Mouse (Mus musculus) hindbrain, postnatal 0 days (tissue): ENCODE results near the gene Smim20. TPM values are rescaled to one million over a fixed set of nuclear protein-coding genes. Genes with fewer than 3 reads are reported as not detected.
A peak's percentile ranks its signal among the peaks of the same experiment; 100 is the strongest.

Experiments
- ATAC-seq: fragments of 200-750 bp; cut with Nextera tagmentation; 2 replicates; pipeline ENCODE4 v1.8.0; 2017; ENCODE audit warnings: mild to moderate bottlenecking, moderate TSS enrichment, moderate library complexity
- DNase-seq: peaks from one replicate; pipeline ENCODE4 v3.0.0-alpha.2; 2015; ENCODE audit warnings: low spot score
- H3K27ac ChIP-seq: fragments of 300-500 bp; sonication (generic); 2 replicates; pipeline ENCODE4 v1.5.1; 2014; ENCODE audit warnings: mild to moderate bottlenecking
- H3K27me3 ChIP-seq: fragments of 300-500 bp; sonication (generic); 2 replicates; pipeline ENCODE4 v1.6.1; 2014; ENCODE audit warnings: low read length, mixed read lengths; ENCODE audit not compliant: insufficient read depth
- H3K36me3 ChIP-seq: fragments of 300-500 bp; sonication (generic); 2 replicates; pipeline ENCODE4 v1.6.1; 2014; ENCODE audit warnings: low read length, mixed read lengths; ENCODE audit not compliant: insufficient read depth
- H3K4me1 ChIP-seq: fragments of 300-500 bp; sonication (generic); 2 replicates; pipeline ENCODE4 v1.6.1; 2014; ENCODE audit warnings: antibody characterized with exemption, low read length, mixed read lengths; ENCODE audit not compliant: insufficient read depth
- H3K4me2 ChIP-seq: fragments of 300-500 bp; sonication (generic); 2 replicates; pipeline ENCODE4 v1.6.1; 2014; ENCODE audit warnings: low read depth, mild to moderate bottlenecking, low read length, moderate library complexity, mixed read lengths
- H3K4me3 ChIP-seq: fragments of 300-500 bp; sonication (generic); 2 replicates; pipeline ENCODE4 v1.5.1; 2014; ENCODE audit warnings: low read length
- H3K9ac ChIP-seq: fragments of 300-500 bp; sonication (generic); replicated peaks from 2 replicates; pipeline ENCODE4 v1.6.1; 2014; ENCODE audit warnings: mild to moderate bottlenecking, low read length, moderate library complexity, mixed read lengths
- H3K9me3 ChIP-seq: fragments of 300-500 bp; sonication (generic); 2 replicates; pipeline ENCODE4 v1.6.1; 2016; ENCODE audit warnings: low read length, mixed read lengths
- CTCF ChIP-seq: IDR thresholded peaks from 2 replicates; pipeline ENCODE4 v1.5.1; 2016; ENCODE audit warnings: antibody characterized with exemption, control low read depth, low read depth
- WGBS: fragments of 180-500 bp; shearing (Covaris S2); extraction: QIAGEN DNeasy Blood & Tissue Kit; methylation state at CpG from one replicate; pipeline ENCODE4 v1.1.7; 2014; 5-methylcytosine and 5-hydroxymethylcytosine counted together
- polyA plus RNA-seq: library from polyadenylated mRNA; unstranded; fragments of >200 nt; fragmentation: Nextera tagmentation; extraction: Ambion mirVana; gene quantifications from 2 replicates; pipeline ENCODE4 v1.2.1, GENCODE M21; 2015
- total RNA-seq: library from RNA; depleted of rRNA; stranded (reverse); fragments of >200 nt; gene quantifications from 2 replicates; pipeline ENCODE4 v1.2.3, GENCODE M21; 2014

The Smim20 gene
- total and polyA plus RNA-seq, 2 experiments from 2014 or later, result 42.8 to 88.3 TPM

- no peak for DNase-seq
- no peak for ATAC-seq
- TF ChIP-seq CTCF, result no peak
- H3K27ac ChIP-seq, result no peak overlapping the region
- H3K9me3 ChIP-seq, result no peaks in the 10 kb centered on the region
- H3K4me2 ChIP-seq, result no peak overlapping the region
- WGBS, result 82% methylated on average over 5 of the region's 5 CpGs
- H3K4me1 ChIP-seq, result peaks cover 15% of the 10 kb centered on the region
- H3K4me3 ChIP-seq, result no peak overlapping the region
- H3K9ac ChIP-seq, result no peak overlapping the region
- no peaks in the 10 kb centered on the region for H3K36me3 ChIP-seq
- no peaks in the 10 kb centered on the region for H3K27me3 ChIP-seq
Measured at GRCm38 (mm10) chr5:53264061-53264460, 2.8 kb upstream of the Smim20 start.

GRCm38 (mm10) chr5:53265740-53266139 lies 1.1 kb upstream of the Smim20 start:
- no peak overlapping the region for H3K4me3 ChIP-seq
- no peaks in the 10 kb centered on the region for H3K27me3 ChIP-seq
- no peaks in the 10 kb centered on the region for H3K36me3 ChIP-seq
- H3K4me2 ChIP-seq, result no peak overlapping the region
- TF ChIP-seq CTCF, result no peak
- ATAC-seq, result no peak
- 59% methylated on average over 12 of the region's 12 CpGs for whole genome bisulfite sequencing
- DNase-seq, result no peak
- no peak overlapping the region for H3K27ac ChIP-seq
- no peaks in the 10 kb centered on the region for H3K9me3 ChIP-seq
- H3K9ac ChIP-seq, result no peak overlapping the region
- H3K4me1 ChIP-seq, result peaks cover 15% of the 10 kb centered on the region

GRCm38 (mm10) chr5:53266181-53266580 lies 702 bp upstream of the Smim20 start:
- no peaks in the 10 kb centered on the region for H3K36me3 ChIP-seq
- no peaks in the 10 kb centered on the region for H3K27me3 ChIP-seq
- WGBS, result 75% methylated on average over 4 of the region's 4 CpGs
- H3K9ac ChIP-seq, result no peak overlapping the region
- peaks cover 15% of the 10 kb centered on the region for H3K4me1 ChIP-seq
- H3K9me3 ChIP-seq, result no peaks in the 10 kb centered on the region
- no peak overlapping the region for H3K4me3 ChIP-seq
- no peak overlapping the region for H3K27ac ChIP-seq
- DNase-seq (no peak), ATAC-seq (no peak)
- peak overlapping the region; percentile 83 for H3K4me2 ChIP-seq
- TF ChIP-seq CTCF, result no peak

GRCm38 (mm10) chr5:53268095-53268692 lies 1.3 kb downstream of the Smim20 start:
- WGBS, result 68% methylated on average over 6 of the region's 6 CpGs
- Histone ChIP-seq H3K9ac (0 out of 2 replicates have a peak overlapping the region, but pooled peaks have one; percentile 17), H3K9me3 (no peaks in the 10 kb centered on the region), H3K27ac (no peak overlapping the region), H3K4me3 (no peak overlapping the region), H3K4me1 (peaks cover 15% of the 10 kb centered on the region), H3K4me2 (peak overlapping the region; percentile 83), H3K36me3 (no peaks in the 10 kb centered on the region), H3K27me3 (no peaks in the 10 kb centered on the region)
- no peak for TF ChIP-seq CTCF
- ATAC-seq, result no peak
- DNase-seq, result no peak

- Histone ChIP-seq H3K27ac (no peak overlapping the region), H3K36me3 (no peaks in the 10 kb centered on the region), H3K4me2 (no peak overlapping the region), H3K4me3 (no peak overlapping the region), H3K9ac (no peak overlapping the region), H3K9me3 (no peaks in the 10 kb centered on the region), H3K27me3 (no peaks in the 10 kb centered on the region), H3K4me1 (peaks cover 15% of the 10 kb centered on the region)
- no peak for ATAC-seq
- 81% methylated on average over 5 of the region's 5 CpGs for WGBS
- no peak for TF ChIP-seq CTCF
- no peak for DNase-seq
Measured at GRCm38 (mm10) chr5:53269799-53270198, 2.9 kb downstream of the Smim20 start.

GRCm38 (mm10) chr5:53270947-53271711 lies 4.2 kb downstream of the Smim20 start:
- ATAC-seq (no peak), DNase-seq (no peak)
- Histone ChIP-seq H3K27me3 (no peaks in the 10 kb centered on the region), H3K4me2 (no peak overlapping the region), H3K4me1 (peaks cover 21% of the 10 kb centered on the region), H3K36me3 (no peaks in the 10 kb centered on the region), H3K9me3 (no peaks in the 10 kb centered on the region), H3K4me3 (no peak overlapping the region), H3K27ac (no peak overlapping the region), H3K9ac (no peak overlapping the region)
- TF ChIP-seq CTCF, result no peak
- 94% methylated on average over 13 of the region's 13 CpGs for WGBS

- Histone ChIP-seq H3K27ac (no peak overlapping the region), H3K9ac (no peak overlapping the region), H3K27me3 (no peaks in the 10 kb centered on the region), H3K4me2 (no peak overlapping the region), H3K4me1 (peaks cover 15% of the 10 kb centered on the region), H3K9me3 (no peaks in the 10 kb centered on the region), H3K4me3 (no peak overlapping the region), H3K36me3 (no peaks in the 10 kb centered on the region)
- 91% methylated on average over 4 of the region's 4 CpGs for WGBS
- no peak for ATAC-seq
- no peak for TF ChIP-seq CTCF
- no peak for DNase-seq
Measured at GRCm38 (mm10) chr5:53272626-53273025, 5.7 kb downstream of the Smim20 start.
